Mouse (Mus musculus) megakaryocyte, embryonic 14.5 days (primary cell): ENCODE results near the gene Sephs2.

ENCODE experiments used
- FLI1 ChIP-seq: IDR thresholded peaks from 2 replicates; pipeline ENCODE4 v1.6.1; 2012; ENCODE audit warnings: low read length, inconsistent platforms, mixed read lengths
- GATA1 ChIP-seq: IDR thresholded peaks from 3 replicates; pipeline ENCODE4 v1.6.1; 2012; ENCODE audit warnings: mixed read lengths, low read length, inconsistent platforms, borderline replicate concordance

GRCm38 (mm10) chr7:127252414-127252813 lies 21.4 kb downstream of the Sephs2 start:
- no peak for TF ChIP-seq GATA1
- TF ChIP-seq FLI1: no peak
